Mouse (Mus musculus) B cell, adult 62 days (primary cell): ENCODE data around the gene Nlrp4e. TPM values are rescaled to one million over a fixed set of nuclear protein-coding genes. Genes with fewer than 3 reads are reported as not detected.

Experiments used
- total RNA-seq: library from RNA; stranded (reverse); gene quantifications from 4 replicates; pipeline ENCODE4 v1.2.4, GENCODE M21; 2023

The Nlrp4e gene
- not detected in 4 replicates for total RNA-seq

GRCm38 (mm10) chr7:23300892-23301291 lies at the start of gene Nlrp4e:
Gene Nlrp4e, plus strand, starts transcription at chr7:23301192.

GRCm38 (mm10) chr7:23251582-23251981 lies 49.4 kb upstream of the Nlrp4e start, which contains the start of gene Vmn1r166:
Gene Vmn1r166, minus strand, starts transcription at chr7:23251682.

DNA sequence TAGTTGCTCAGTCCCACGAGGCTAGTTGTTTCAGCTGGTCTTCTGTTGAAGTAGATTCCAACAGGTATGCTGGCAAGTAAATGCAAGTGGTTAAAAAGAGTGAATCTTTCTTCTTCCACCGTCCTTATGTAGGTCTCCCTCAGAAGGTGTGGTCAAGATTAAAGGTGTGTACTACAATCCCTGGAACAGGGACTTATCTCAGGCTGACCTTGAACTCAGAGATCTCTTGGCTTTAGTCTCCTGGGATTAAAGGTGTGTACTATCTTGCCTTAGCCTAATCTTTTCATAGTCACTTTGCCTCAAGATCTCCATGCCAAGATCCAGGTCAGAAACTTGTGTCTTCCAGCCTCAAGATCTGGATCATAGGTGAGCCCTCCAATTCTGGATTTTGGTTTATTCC lies 22.2 kb upstream of the Nlrp4e start, which contains the start of gene Gm6902:
TSS of gene Gm6902 (minus strand) at position 101 of the 400 bp plus-strand sequence.

DNA sequence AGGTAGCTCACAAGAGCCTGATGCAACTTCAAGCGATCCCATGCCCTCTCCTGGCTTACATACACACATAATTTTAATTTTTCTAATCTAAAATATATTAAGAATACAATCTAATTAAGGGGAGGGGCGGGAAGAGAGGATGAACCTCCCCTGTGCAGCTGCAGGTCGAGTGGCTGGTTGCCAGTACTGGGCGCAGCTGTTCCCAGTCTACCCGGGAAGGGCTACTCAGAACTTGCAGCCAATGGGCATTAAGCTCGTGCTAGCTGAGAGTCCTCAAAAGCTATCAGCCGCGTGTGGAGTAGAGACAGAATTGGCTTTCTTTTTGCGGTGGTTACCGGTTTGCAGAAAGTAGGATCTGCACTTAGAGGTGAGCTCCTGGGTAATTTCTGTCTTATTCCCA lies 84.6 kb downstream of the Nlrp4e start, which contains the start of gene Nlrp5:
TSS of gene Nlrp5 (plus strand) at position 301 of the 400 bp plus-strand sequence.

Other genes starting within 250 kb of the Nlrp4e start
- not detected in 4 replicates for gene Vmn1r163, start 245.7 kb upstream of the Nlrp4e start, total RNA-seq
- not detected in 4 replicates for gene Gm8720, start 233.7 kb upstream of the Nlrp4e start, total RNA-seq
- gene Gm10662, start 156.7 kb upstream of the Nlrp4e start, total RNA-seq: not detected in 4 replicates
- not detected in 4 replicates for gene Vmn1r165, start 83.9 kb upstream of the Nlrp4e start, total RNA-seq
- not detected in 4 replicates for gene Vmn1r166, start 49.5 kb upstream of the Nlrp4e start, total RNA-seq
- not detected in 4 replicates for gene Gm6902, start 22.3 kb upstream of the Nlrp4e start, total RNA-seq
- gene Nlrp5, start 84.7 kb downstream of the Nlrp4e start, total RNA-seq: not detected in 4 replicates
- gene Vmn1r167, start 206.0 kb downstream of the Nlrp4e start, total RNA-seq: not detected in 4 replicates
- gene Vmn1r168, start 238.5 kb downstream of the Nlrp4e start, total RNA-seq: not detected in 4 replicates